Mouse (Mus musculus) liver, embryonic 14.5 days (tissue): ENCODE data around the gene Mest.

Experiments used
- CTCF ChIP-seq: IDR thresholded peaks from 2 replicates; pipeline ENCODE4 v1.5.1; 2016; ENCODE audit warnings: antibody characterized with exemption, low read depth, control low read depth
- EP300 ChIP-seq: IDR thresholded peaks from 2 replicates; pipeline ENCODE4 v1.6.1; 2016; ENCODE audit warnings: antibody characterized with exemption, low read depth

- TF ChIP-seq CTCF: no peak
- no peak for TF ChIP-seq EP300
Measured at GRCm38 (mm10) chr6:30738464-30739006, 15.2 kb downstream of the Mest start.
